Mouse (Mus musculus) hindbrain, embryonic 14.5 days (tissue): ENCODE results near the gene Sltm. TPM values are rescaled to one million over a fixed set of nuclear protein-coding genes. Genes with fewer than 3 reads are reported as not detected.
"Not testable (repeated sequence)": the region's sequence is repeated elsewhere in the genome, so short reads cannot be mapped to it uniquely, and the experiment has no call there.

Experiments
- ATAC-seq: fragments of 200-750 bp; cut with Nextera tagmentation; 2 replicates; pipeline ENCODE4 v1.8.0; 2017; ENCODE audit warnings: moderate number of reproducible peaks, mild to moderate bottlenecking, moderate TSS enrichment, moderate library complexity; ENCODE audit not compliant: low FRiP score
- DNase-seq: peaks from one replicate; pipeline ENCODE4 v3.0.0-alpha.2; 2015; ENCODE audit warnings: low spot score
- H3K27ac ChIP-seq: fragments of 300-500 bp; sonication (generic); 2 replicates; pipeline ENCODE4 v1.5.1; 2014; ENCODE audit warnings: mild to moderate bottlenecking, moderate library complexity
- H3K27me3 ChIP-seq: fragments of 300-500 bp; sonication (generic); 2 replicates; pipeline ENCODE4 v1.6.1; 2014; ENCODE audit warnings: mild to moderate bottlenecking, low read length, mixed read lengths; ENCODE audit not compliant: control insufficient read depth, insufficient read depth
- H3K36me3 ChIP-seq: fragments of 300-500 bp; sonication (generic); replicated peaks from 2 replicates; pipeline ENCODE4 v1.6.1; 2014; ENCODE audit not compliant: control insufficient read depth, insufficient read depth
- H3K4me1 ChIP-seq: fragments of 300-500 bp; sonication (generic); replicated peaks from 2 replicates; pipeline ENCODE4 v1.6.1; 2014; ENCODE audit warnings: antibody characterized with exemption, low read length, mixed read lengths; ENCODE audit not compliant: control insufficient read depth, insufficient read depth
- H3K4me2 ChIP-seq: fragments of 300-500 bp; sonication (generic); replicated peaks from 2 replicates; pipeline ENCODE4 v1.6.1; 2014; ENCODE audit warnings: mild to moderate bottlenecking, moderate library complexity
- H3K4me3 ChIP-seq: fragments of 300-500 bp; sonication (generic); replicated peaks from 2 replicates; pipeline ENCODE4 v1.5.1; 2014; ENCODE audit warnings: mild to moderate bottlenecking, low read length
- H3K9ac ChIP-seq: fragments of 300-500 bp; sonication (generic); 2 replicates; pipeline ENCODE4 v1.6.1; 2014
- H3K9me3 ChIP-seq: fragments of 300-500 bp; sonication (generic); 2 replicates; pipeline ENCODE4 v1.6.1; 2016; ENCODE audit warnings: low read length; ENCODE audit not compliant: control insufficient read depth
- WGBS: fragments of 180-500 bp; shearing (Covaris S2); extraction: QIAGEN DNeasy Blood & Tissue Kit; methylation state at CpG from one replicate; pipeline ENCODE4 v1.1.7; 2014; 5-methylcytosine and 5-hydroxymethylcytosine counted together
- polyA plus RNA-seq: library from polyadenylated mRNA; unstranded; fragments of >200 nt; fragmentation: Nextera tagmentation; extraction: Ambion mirVana; gene quantifications from 2 replicates; pipeline ENCODE4 v1.2.1, GENCODE M21; 2014

Gene Sltm
- polyA plus RNA-seq, 1 experiment from 2014 or later: 58.1 TPM

- H3K4me2 ChIP-seq: peak overlapping the region; percentile 83
- ATAC-seq: no peak
- no peak overlapping the region for H3K27ac ChIP-seq
- H3K4me1 ChIP-seq: peaks cover 22% of the 10 kb centered on the region
- H3K4me3 ChIP-seq: peak overlapping the region; percentile 68
- DNase-seq: no peak
- H3K9me3 ChIP-seq: no peaks in the 10 kb centered on the region
- 75% methylated on average over 5 of the region's 5 CpGs for WGBS
- peak overlapping the region; percentile 86 for H3K9ac ChIP-seq
- no peaks in the 10 kb centered on the region for H3K27me3 ChIP-seq
- H3K36me3 ChIP-seq: peaks cover 9% of the 10 kb centered on the region; the same call in 1 of the 2 replicates
These were observed 1.4 kb downstream of the Sltm start for GRCm38 (mm10) chr9:70543985-70544384.

DNA sequence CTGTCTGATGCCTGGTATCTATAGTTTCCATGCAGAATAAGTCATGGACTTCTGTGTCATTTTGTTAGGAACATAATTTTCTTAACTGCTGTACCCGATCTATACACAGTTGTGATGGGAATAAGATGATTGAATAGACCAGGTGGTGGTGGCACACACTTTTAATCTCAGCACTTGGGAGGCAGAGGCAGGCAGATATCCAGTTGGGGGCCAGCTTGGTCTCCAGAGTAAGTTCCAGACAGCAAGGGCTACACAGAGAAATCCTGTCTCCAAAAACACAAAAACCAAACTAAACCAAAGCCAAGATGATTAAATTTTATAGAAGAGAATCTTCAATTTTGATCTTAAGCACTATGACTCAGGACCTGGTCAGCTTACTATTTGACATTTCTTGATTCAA lies 2.3 kb downstream of the Sltm start:
- DNase-seq (no peak), ATAC-seq (no peak)
- peaks cover 9% of the 10 kb centered on the region; the same call in 1 of the 2 replicates for H3K36me3 ChIP-seq
- no peak overlapping the region for H3K27ac ChIP-seq
- no peaks in the 10 kb centered on the region for H3K27me3 ChIP-seq
- WGBS: 81% methylated on average over 1 of the region's 1 CpGs
- H3K4me2 ChIP-seq: no peak overlapping the region
- no peak overlapping the region for H3K4me3 ChIP-seq
- no peak overlapping the region for H3K9ac ChIP-seq
- H3K4me1 ChIP-seq: peaks cover 22% of the 10 kb centered on the region
- H3K9me3 ChIP-seq: no peaks in the 10 kb centered on the region

DNA sequence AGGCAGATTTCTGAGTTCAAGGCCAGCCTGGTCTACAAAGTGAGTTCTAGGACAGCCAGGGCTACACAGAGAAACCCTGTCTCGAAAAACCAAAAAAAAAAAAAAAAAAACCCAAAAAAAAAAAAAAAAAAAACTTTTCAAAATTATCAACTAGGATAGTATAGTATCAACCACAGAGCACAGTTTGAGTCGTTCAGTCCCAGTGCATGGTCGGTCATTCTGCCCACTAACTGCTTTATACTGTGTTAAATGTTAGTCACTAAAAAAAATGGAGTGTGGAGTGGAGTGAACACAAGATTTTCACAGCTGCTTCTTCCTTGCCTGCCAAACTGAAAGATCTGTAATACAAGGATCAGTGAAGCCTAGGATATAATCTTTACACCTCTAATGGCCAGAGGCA lies 4.0 kb downstream of the Sltm start:
- not testable (repeated sequence) for H3K9me3 ChIP-seq, DNase-seq, H3K27ac ChIP-seq, H3K36me3 ChIP-seq, H3K4me3 ChIP-seq, H3K27me3 ChIP-seq, H3K4me2 ChIP-seq, ATAC-seq, H3K9ac ChIP-seq
- 79% methylated on average over 3 of the region's 3 CpGs for WGBS
- peaks cover 19% of the 10 kb centered on the region for H3K4me1 ChIP-seq

DNA sequence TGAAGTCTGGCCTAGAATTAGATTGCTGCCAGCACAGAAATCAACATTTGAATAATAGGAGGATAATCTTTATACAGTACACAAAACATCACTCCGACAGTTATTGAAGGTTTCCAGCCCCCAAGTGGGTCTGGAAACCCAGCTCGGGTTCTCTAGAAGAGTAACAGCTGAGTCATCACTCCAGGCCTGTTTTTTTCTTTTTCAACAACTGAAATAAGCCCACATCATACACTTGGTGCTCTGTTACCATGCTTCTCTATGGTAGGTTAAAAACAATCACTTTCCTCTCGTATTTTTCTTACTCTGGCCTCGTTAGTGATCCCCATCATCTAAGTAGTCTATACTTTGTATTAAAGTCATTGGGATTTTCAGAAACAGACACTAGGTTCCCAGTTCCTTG lies 5.8 kb downstream of the Sltm start:
- 88% methylated on average over 4 of the region's 4 CpGs for WGBS
- H3K27me3 ChIP-seq: no peaks in the 10 kb centered on the region
- H3K4me3 ChIP-seq: no peak overlapping the region
- DNase-seq: no peak
- 0 out of 2 replicates have a peak, but pooled peaks cover 4% of the 10 kb centered on the region for H3K9me3 ChIP-seq
- peaks cover 16% of the 10 kb centered on the region for H3K4me1 ChIP-seq
- H3K9ac ChIP-seq: no peak overlapping the region
- no peak overlapping the region for H3K4me2 ChIP-seq
- peaks cover 9% of the 10 kb centered on the region; the same call in 1 of the 2 replicates for H3K36me3 ChIP-seq
- no peak for ATAC-seq
- H3K27ac ChIP-seq: no peak overlapping the region

GRCm38 (mm10) chr9:70551524-70551923 lies 9.0 kb downstream of the Sltm start:
- H3K9ac ChIP-seq: no peak overlapping the region
- H3K9me3 ChIP-seq: 0 out of 2 replicates have a peak, but pooled peaks cover 4% of the 10 kb centered on the region
- H3K27me3 ChIP-seq: no peaks in the 10 kb centered on the region
- H3K4me1 ChIP-seq: no peaks in the 10 kb centered on the region
- 100% methylated on average over 1 of the region's 1 CpGs for WGBS
- ATAC-seq (no peak), DNase-seq (no peak)
- H3K36me3 ChIP-seq: peaks cover 9% of the 10 kb centered on the region; the same call in 1 of the 2 replicates
- no peak overlapping the region for H3K4me3 ChIP-seq
- H3K27ac ChIP-seq: no peak overlapping the region
- no peak overlapping the region for H3K4me2 ChIP-seq

DNA sequence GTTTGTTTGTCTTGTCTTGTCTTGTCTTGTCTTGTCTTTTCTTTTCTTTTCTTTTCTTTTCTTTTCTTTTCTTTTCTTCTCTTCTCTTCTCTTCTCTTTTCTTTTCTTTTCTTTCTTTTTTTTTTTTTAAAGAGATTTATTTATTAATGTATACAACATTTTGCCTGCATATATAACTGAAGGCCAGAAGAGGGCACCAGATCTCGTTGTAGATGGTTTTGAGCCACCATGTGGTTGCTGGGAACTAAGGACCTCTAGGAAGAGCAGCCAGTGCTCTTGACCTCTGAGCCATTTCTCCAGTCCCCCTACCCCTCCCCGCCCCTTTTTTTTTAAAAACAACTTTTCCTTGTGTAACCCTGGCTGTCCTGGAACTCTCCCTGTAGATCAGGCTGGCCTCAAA lies 9.7 kb downstream of the Sltm start:
- not testable (repeated sequence) for DNase-seq, H3K9me3 ChIP-seq, ATAC-seq, H3K4me1 ChIP-seq, H3K27ac ChIP-seq, H3K4me2 ChIP-seq, H3K27me3 ChIP-seq, H3K4me3 ChIP-seq, H3K9ac ChIP-seq, H3K36me3 ChIP-seq
- 98% methylated on average over 2 of the region's 2 CpGs for WGBS

DNA sequence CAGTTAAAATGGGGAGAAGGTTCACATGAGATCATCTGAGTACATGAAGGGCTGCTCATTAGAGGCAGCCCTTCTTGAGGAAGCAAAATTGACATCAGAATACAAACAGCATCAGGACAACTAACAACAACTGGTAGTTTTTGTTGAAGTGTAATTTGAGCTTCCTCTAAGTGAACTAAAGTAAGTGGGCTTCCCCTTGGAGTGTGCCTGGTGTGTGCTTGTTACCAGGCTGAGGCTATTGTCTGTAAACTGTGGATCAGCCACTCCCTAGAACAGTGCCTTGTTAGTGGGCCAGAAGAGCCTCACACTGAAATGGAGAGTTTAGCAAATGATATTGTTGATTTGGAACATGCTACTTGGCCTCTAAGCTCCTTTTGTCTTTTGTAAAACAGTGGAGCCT lies 12.9 kb downstream of the Sltm start:
- no peak for DNase-seq
- H3K4me3 ChIP-seq: no peak overlapping the region
- no peaks in the 10 kb centered on the region for H3K27me3 ChIP-seq
- no peak overlapping the region for H3K9ac ChIP-seq
- H3K4me2 ChIP-seq: no peak overlapping the region
- no peak for ATAC-seq
- no peak overlapping the region for H3K27ac ChIP-seq
- no peaks in the 10 kb centered on the region; the same call in 1 of the 2 replicates for H3K36me3 ChIP-seq
- no peaks in the 10 kb centered on the region for H3K4me1 ChIP-seq
- H3K9me3 ChIP-seq: 0 out of 2 replicates have a peak, but pooled peaks cover 4% of the 10 kb centered on the region

DNA sequence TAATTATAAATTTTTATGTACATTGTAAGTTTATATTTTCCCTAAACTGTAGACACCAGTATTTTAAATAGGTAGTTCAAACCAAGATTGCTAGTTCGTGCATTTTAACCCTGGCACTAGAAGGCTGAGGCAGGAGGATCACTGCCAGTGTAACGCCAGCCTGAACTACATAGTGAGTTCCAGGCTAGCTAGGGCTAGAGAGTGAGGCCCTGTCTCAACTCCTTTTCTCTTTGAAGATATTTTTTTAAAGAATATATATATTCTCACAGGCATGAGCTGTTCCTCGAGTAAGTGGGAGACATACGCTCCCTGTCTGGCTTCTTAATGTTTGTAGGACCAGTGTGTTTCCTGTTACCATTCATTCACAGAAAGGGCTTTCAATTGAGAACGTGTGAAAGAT lies 14.2 kb downstream of the Sltm start:
- no peaks in the 10 kb centered on the region for H3K27me3 ChIP-seq
- no peak for ATAC-seq
- H3K4me3 ChIP-seq: no peak overlapping the region
- no peak overlapping the region for H3K4me2 ChIP-seq
- H3K9ac ChIP-seq: no peak overlapping the region
- H3K36me3 ChIP-seq: no peaks in the 10 kb centered on the region; the same call in 1 of the 2 replicates
- no peak overlapping the region for H3K27ac ChIP-seq
- 93% methylated on average over 5 of the region's 5 CpGs for WGBS
- 0 out of 2 replicates have a peak, but pooled peaks cover 4% of the 10 kb centered on the region for H3K9me3 ChIP-seq
- no peaks in the 10 kb centered on the region for H3K4me1 ChIP-seq
- DNase-seq: no peak

DNA sequence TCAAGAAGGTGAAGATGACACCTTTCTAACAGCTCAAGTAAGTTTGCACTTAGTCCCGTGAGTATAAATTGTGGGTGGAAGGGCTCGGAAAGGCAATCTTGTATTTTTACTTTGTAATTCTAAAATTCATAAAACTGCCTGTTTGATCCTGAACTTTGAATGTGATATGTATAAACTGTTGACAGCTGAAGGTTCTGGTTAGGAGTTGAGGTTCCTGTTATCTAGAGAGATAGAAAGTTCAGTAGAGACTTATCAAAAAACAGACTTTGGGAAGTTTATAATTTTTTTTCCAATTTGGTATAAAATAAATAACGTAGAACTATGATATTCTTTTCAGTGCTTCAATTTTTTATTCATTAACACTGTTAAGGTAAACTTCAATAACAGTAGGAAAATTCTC lies 20.3 kb downstream of the Sltm start:
- no peak for DNase-seq
- Histone ChIP-seq H3K9ac (no peak overlapping the region), H3K36me3 (peaks cover 11% of the 10 kb centered on the region), H3K4me1 (no peaks in the 10 kb centered on the region), H3K27ac (no peak overlapping the region), H3K27me3 (no peaks in the 10 kb centered on the region), H3K4me3 (no peak overlapping the region), H3K9me3 (no peaks in the 10 kb centered on the region), H3K4me2 (no peak overlapping the region)
- whole genome bisulfite sequencing: 97% methylated on average over 3 of the region's 3 CpGs
- no peak for ATAC-seq

GRCm38 (mm10) chr9:70567651-70568050 lies 25.1 kb downstream of the Sltm start:
- H3K9me3 ChIP-seq: no peaks in the 10 kb centered on the region
- no peak overlapping the region for H3K27ac ChIP-seq
- no peak overlapping the region for H3K4me3 ChIP-seq
- H3K4me2 ChIP-seq: no peak overlapping the region
- H3K9ac ChIP-seq: no peak overlapping the region
- WGBS: 94% methylated on average over 5 of the region's 5 CpGs
- H3K36me3 ChIP-seq: peaks cover 15% of the 10 kb centered on the region
- H3K27me3 ChIP-seq: no peaks in the 10 kb centered on the region
- no peak for ATAC-seq
- no peaks in the 10 kb centered on the region for H3K4me1 ChIP-seq
- DNase-seq: no peak
